Mouse (Mus musculus): ENCODE data around the gene Gpbar1. TPM values are rescaled to one million over a fixed set of nuclear protein-coding genes. Genes with fewer than 3 reads are reported as not detected.
A peak's percentile ranks its signal among the peaks of the same experiment; 100 is the strongest.

Gpbar1 gene
- total RNA-seq, 2 experiments from 2014 or later = not detected

DNA sequence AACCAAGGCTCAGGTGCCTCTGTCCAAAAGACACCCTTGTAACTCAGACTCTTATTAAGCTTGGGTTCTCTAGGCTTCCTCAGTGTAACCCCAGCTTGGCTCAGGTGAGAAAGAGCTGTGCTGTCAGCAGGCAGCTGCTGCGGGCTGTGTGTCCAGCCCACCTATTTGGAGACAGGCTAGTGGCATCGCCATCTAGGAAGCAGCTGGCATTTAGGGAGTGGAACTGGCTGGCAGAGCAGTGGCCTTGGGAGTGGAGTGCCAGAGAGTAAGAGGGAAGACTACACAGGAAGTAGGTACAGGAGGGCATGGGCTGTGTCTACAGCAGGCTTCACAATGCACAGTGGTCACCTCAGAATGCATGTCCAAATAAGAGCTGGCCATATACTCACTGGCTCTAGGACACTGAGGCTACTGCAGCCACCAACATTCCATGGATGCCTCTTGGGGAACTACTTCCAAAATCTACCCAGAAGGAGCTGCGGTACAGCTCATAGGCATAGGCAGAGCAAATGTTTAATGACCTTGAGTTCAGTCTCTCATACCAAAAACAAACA lies 15.8 kb downstream of the Gpbar1 start:
- intact Hi-C loops (cut with DNase I) = no loop called here
- DNase-seq = no peak

DNA sequence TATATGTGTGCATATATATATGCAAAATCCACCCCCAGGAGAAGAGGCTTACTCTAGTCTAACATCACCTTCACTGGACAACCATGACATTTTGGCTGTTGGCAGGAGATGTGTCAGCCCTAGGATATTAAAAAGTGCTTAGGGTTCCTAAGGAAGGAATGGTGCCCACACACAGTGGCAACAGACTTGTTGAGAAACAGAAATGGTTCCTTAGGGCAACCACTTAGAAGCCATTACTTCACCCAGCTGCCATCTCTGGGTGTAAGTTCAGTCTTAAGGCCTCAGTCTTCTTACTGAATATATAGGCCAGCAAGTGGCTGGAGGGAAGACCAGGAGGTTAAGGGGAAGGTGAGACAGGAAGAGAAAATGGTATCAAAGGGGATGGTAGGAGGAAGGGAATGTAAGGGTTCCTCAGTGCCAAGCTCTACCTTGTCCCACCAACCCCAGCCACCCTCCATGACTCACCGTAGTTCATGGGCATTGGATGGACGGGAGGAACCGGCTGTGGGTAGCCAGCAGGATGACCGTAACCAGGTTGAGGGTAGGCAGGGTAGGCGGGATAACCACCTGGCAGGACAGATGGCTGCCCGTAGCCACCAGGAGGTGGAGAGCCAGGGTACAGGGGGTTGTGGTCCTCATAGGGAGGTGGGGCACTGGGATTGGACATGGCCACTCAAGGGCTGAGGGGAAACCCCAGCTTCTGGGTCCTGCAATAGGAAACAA lies 16.5 kb downstream of the Gpbar1 start:
- DNase-seq = no peak
- intact Hi-C loops (cut with DNase I) = no loop called here

- peak; percentile 96 for DNase-seq
- intact Hi-C loops (cut with DNase I) = no loop called here
Observed at GRCm38 (mm10) chr1:74295456-74296171, 17.3 kb downstream of the Gpbar1 start.

DNA sequence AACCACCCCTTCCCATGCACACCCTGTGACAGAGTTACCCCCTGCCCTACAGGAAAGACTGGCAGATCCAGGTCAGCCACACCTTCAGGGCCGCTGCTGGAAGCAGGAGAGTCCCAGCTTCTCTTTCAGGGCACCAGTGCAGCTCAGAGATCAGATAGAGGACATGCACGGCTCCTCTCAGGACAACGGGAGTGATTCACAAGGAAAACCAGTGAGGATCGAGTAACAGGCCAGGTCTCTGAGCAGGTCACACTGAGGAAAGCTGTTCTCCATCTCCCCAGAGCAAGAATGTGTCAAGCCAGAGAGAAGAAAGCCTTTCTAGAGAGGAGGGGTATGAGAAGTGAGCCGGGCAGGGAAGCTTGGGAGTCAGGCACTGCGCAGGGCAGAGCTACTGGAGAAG lies 18.1 kb downstream of the Gpbar1 start:
- no peak for DNase-seq
- intact Hi-C loops (cut with DNase I) = no loop called here

DNA sequence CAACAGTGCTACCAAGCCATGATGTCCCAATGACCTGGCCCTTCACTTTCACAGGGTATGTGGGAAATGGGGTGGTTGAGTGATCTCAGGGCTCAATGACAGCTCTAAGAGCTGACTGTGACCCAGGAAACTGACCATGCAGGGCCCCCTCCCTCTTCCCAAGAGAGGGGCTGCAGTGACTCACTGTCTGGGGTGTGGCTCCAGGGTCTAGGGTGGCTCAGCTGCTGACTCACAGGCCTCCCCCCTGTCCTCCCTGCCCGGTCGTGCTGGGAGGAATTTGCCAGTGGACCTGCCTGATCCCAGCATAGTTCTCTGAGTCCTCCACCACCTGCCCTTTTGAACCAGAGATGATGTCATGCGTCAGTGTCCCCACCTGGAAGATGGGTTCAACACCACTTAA lies 18.9 kb downstream of the Gpbar1 start:
- peak in 1 of 2 experiments; percentile 57 for DNase-seq
- intact Hi-C loops (cut with DNase I) = no loop called here

- intact Hi-C loops (cut with DNase I) = no loop called here
Observed at GRCm38 (mm10) chr1:74298157-74298750, 19.9 kb downstream of the Gpbar1 start.

GRCm38 (mm10) chr1:74298996-74299395 lies 20.6 kb downstream of the Gpbar1 start:
- intact Hi-C loops (cut with DNase I) = no loop called here
- peak; percentile 70 to 77 for DNase-seq

More at GRCm38 (mm10) chr1:74298157-74298750, 19.9 kb downstream of the Gpbar1 start:
- DNase-seq = no peak

DNA sequence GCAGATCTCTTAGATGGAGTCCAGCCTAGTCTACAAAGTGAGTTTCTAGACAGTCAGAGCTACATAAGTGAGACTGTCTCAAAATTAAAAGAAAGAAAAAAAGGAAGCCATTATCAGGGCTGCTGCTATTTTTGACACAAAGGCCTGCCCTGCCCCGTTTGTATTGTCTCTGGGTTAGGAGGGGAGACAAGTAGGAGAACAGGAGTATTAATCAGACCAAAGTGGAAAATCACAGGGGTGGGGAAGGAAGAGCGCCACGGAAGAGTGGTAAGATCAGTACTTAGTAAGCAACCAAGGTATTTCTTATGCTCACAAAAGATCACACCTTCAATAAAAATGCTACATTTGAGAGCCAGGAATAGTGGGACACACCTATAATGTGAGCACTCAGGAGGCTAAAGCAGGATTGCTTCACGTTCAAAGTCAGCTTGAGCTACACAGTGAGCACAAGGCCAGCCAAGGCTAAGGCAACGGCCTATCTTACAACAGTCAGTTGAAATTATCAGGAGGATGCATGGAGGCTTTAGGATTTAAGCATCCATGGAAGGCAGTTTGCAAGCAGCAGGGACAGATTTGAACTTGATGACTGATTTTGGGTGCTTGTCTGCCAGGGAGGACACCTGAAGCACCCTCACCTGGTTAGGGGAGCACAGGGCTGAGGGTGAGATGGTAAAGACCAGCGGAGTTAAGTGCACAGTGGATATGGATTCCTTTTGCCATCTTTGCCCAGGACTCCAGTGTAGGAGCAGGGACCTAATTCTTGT lies 22.2 kb downstream of the Gpbar1 start:
- DNase-seq = no peak
- intact Hi-C loops (cut with DNase I) = no loop called here

GRCm38 (mm10) chr1:74302229-74302628 lies 23.9 kb downstream of the Gpbar1 start:
- no peak for DNase-seq
- intact Hi-C loops (cut with DNase I) = no loop called here

DNA sequence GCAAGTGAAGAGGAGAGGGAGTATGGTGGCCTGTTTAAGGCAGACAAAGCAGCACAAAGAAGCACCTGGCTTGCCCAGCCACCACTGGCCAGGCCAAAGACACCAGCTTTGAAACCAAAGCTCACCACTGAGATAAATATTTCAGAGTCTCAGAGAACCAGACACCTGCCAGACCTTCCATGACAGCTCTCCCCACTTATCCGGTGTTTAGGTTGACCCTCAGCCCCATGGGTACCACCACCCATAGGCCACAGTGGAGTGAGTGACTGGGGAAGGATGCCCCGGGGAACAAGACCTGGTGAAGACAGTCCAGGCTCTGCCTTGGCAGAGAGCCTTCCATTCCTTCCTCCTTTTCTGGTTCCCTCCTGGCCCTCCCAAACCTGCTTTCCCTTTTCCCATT lies 24.5 kb downstream of the Gpbar1 start:
- intact Hi-C loops (cut with DNase I) = no loop called here
- DNase-seq = no peak

DNA sequence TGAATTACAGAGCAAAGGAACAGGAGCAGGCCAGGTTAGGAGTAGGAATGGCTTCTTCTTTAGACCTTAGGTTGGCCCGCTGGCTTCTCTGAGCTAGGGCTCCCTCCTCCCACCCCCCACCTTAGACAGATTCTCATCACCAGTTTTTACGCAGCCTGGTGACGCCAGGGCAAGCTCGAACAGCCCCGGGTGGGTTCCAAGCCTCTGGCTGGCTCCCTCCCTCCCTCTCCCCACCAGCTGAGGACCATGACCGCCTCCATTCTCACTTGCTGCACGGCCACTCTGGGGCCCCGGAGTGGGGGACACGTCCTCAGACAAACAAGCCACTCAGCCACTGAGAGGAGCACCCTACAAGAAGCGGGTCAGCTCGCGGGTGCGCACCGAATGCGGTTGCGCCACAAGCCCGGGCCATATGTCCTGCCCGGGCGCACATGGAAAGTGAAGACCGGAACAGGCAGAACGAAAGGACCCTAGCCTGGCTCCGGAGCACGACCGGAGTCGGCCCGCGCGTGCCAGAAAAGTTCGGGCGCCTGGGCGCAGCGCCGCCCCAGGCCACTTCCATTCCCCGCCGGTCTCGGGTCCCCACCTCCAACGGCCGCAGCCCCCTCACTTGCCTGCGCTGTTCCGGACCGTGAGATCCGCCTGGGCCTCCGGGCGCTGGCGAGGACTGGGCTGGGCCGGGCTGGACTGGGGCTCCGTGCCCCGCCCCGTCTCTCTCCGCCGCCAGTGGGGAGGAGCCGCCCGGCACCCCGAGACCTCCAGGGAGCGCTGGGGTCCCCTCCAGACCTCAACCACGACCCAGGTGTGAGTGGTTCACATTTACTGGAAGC lies 25.4 kb downstream of the Gpbar1 start:
- intact Hi-C loops (cut with DNase I) = no loop called here
- peak; percentile 88 for DNase-seq

DNA sequence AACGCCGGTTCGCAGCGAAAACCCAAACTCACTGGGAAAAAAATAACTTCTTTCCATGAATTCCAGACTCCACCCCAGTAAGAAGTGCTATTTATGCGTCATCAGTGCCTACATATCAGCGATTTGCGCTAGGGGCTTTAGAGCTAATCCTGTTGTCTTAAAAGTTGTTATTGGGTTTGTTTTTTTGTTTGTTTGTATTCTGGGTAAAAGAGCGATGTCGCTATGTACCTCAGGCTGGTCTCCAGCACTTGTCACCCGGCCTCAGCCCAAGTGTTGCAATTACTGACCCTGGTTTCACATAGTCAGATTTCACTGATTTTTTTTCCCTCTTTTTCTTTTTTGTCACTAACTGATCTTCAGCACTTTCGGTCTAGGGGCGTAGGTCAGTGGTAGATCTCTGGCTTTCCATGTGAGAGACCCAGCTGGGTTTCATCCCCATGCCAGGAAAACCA lies 26.0 kb downstream of the Gpbar1 start:
- intact Hi-C loops (cut with DNase I) = no loop called here
- no peak for DNase-seq

- no peak for DNase-seq
- intact Hi-C loops (cut with DNase I) = no loop called here
Observed at GRCm38 (mm10) chr1:74304946-74305345, 26.6 kb downstream of the Gpbar1 start.

GRCm38 (mm10) chr1:74305522-74305921 lies 27.2 kb downstream of the Gpbar1 start, which contains the start of gene Tmbim1:
Gene Tmbim1, minus strand, starts transcription at chr1:74305622.
- no peak for DNase-seq
- intact Hi-C loops (cut with DNase I) = no loop called here

- DNase-seq = no peak
- intact Hi-C loops (cut with DNase I) = no loop called here
Observed at GRCm38 (mm10) chr1:74307146-74307545, 28.8 kb downstream of the Gpbar1 start.

DNA sequence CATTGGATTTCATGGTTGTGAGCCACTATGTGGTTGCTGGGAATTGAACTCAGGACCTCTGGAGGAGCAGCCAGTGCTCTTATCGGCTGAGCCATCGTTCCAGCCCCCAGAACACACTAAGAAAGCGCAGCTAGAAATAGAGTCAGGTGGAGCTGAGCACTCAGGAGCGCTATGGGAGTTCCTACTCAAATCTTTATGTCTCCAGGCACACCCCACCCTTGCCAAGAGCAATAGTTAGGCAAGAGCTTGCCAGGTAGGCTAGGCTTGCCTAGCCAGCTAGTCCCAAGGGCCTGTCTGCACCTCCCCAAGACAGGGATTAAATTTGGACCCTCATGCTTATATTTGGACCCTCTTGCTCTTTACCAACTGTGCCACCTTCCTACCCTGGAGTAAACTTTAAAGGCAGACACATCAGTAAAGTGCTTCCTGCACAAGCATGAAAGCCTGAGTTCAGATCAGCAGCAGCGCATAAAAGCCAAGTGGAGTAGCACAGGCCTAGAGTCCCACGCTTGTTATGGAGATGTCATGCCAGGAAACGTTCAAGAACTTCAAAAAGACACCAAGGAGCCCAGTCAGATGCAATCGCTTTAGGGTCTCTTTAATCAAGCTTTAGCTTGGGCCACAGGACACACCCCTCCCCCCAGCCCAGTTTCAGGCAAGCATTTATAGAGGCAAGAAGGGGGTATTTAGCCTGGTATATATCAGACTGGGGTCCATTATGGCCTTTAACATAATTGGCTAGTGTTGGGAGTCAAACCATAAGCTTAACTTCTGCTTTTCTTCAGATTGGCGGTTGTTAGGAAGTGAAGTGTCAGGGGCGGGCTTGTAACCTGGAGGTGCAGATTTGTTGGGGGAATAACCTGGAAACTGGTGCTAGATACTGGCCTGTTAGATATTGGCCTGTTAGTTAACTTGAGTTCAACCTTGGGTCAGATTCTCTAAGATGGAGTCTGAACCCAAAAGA lies 29.9 kb downstream of the Gpbar1 start:
- no peak for DNase-seq
- intact Hi-C loops (cut with DNase I) = loop anchor here (2.0 kb wide), 1 partner anchor 19 kb away; no protein-coding TSS in a partner anchor

- no peak for DNase-seq
- intact Hi-C loops (cut with DNase I) = loop anchor here (2.0 kb wide), 1 partner anchor 21 kb away; no protein-coding TSS in a partner anchor
Observed at GRCm38 (mm10) chr1:74309767-74310166, 31.4 kb downstream of the Gpbar1 start.

DNA sequence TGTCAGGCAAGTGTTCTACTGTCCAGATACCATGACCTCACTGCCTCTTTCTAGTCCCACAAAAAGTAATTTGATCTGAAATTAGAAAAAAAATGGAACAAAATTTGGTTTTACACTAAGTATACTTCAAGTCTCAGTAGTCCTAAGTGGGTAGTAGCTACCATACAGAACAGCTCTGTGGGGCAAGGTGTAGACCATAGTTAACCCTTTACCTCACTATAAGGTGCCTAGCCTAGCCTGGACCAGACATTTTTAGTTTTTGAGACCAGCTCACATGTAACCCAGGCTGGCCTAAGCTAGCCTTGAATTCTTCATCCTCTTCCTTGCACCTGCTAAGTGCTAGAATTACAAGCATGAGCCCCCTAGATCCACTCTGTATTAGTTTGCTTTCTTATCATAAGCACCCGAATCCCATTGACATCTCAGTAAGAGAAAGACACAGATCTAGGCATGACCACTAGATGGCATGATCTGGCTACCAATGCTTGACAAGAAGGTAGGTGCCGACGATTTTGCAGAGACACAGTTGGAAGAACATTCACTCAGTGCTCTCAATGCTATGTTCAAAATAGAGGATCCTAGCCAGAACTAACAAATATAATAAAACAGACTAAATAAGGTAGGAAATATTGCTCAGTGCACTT lies 34.8 kb downstream of the Gpbar1 start:
- peak; percentile 84 to 85 for DNase-seq

More for the DNA sequence above, 34.8 kb downstream of the Gpbar1 start:
- intact Hi-C loops (cut with DNase I) = loop anchor here (1.0 to 2.0 kb wide), 4 partner anchors 20 to 140 kb away; partner anchors contain the start of gene Catip
